ENCODE assay signal across 8 mouse cellular contexts in the genomic region with DNA sequence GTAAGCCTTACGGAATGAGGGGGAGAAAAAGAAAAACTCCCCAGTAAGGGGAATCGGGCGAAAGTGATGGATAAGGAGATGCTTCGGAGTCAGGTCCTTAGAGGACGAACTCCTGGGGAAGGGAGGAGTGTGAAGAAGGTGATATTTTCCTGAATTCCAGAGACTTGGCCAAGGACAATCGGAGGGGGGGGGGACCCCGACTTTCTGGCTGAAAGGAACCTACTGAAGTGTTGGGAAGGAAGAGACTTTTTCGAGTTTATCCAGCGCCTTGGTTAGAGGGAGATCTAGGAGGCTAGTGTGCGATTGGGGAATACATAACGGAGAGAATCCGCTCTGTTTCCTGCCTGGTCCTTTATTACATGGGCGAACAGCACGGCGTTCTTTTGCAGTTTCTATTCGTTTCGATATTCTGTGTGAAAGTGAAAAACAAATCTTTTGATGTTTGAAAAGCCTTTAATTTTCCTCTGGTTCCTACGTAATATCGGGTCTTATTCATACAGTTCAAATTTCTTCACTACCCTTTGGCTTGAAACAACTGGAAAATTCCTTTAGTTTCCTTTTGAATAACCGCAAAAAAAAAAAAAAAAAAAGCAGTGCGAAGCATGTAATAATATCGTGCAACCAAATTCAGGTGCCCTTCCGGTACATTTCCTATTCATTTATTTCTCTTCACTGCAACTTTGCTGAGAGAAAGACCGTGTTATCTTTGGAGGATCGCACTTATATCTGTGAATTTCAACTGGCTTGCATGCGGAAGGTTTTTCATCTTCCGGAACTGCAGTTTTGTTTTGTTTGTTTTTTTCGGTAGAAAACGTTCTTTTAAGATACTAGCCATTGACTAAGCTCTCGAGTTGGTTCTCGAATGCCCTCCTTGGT. TPM values are rescaled to one million over a fixed set of nuclear protein-coding genes. Genes with fewer than 3 reads are reported as not detected.
DNase-seq lines count a peak whose midpoint lies in the region; ATAC-seq and TF ChIP-seq lines count a peak whose summit lies in the region.

No protein-coding gene starts in this region.

- H3K4me1 ChIP-seq in testis, adult 2 months (ENCODE audit: control insufficient read depth, insufficient read depth, low read length) = no peaks in the 10 kb centered on the region
- no peaks in the 10 kb centered on the region for H3K4me1 ChIP-seq in heart, embryonic 15.5 days (replicated peaks)
- no peaks in the 10 kb centered on the region for H3K4me1 ChIP-seq in liver, embryonic 13.5 days (replicated peaks)
- H3K4me1 ChIP-seq in stomach, postnatal 0 days (replicated peaks; ENCODE audit: control insufficient read depth, insufficient read depth) = no peaks in the 10 kb centered on the region

- peak overlapping the region; percentile 68 for H3K4me2 ChIP-seq in heart, embryonic 15.5 days
- H3K4me2 ChIP-seq in liver, embryonic 13.5 days = peak overlapping the region; percentile 72
- peak overlapping the region; percentile 53 for H3K4me2 ChIP-seq in stomach, postnatal 0 days (replicated peaks; ENCODE audit: low read depth)

- ATAC-seq in heart, embryonic 15.5 days (replicated peaks; ENCODE audit: insufficient number of reproducible peaks, insufficient read depth, low FRiP score, low read depth) = no peak
- ATAC-seq in liver, embryonic 13.5 days (ENCODE audit: low read depth) = no peak
- ATAC-seq in stomach, postnatal 0 days (ENCODE audit: low FRiP score, low TSS enrichment) = no peak

- H3K36me3 ChIP-seq in testis, adult 2 months (ENCODE audit: control insufficient read depth, insufficient read depth, low read length) = no peaks in the 10 kb centered on the region
- H3K36me3 ChIP-seq in heart, embryonic 15.5 days = no peaks in the 10 kb centered on the region
- H3K36me3 ChIP-seq in liver, embryonic 13.5 days = no peaks in the 10 kb centered on the region
- no peaks in the 10 kb centered on the region for H3K36me3 ChIP-seq in stomach, postnatal 0 days (ENCODE audit: control insufficient read depth, insufficient read depth, low read length)

- peak overlapping the region; percentile 71 for H3K9ac ChIP-seq in heart, embryonic 15.5 days
- H3K9ac ChIP-seq in liver, embryonic 13.5 days = peak overlapping the region; percentile 83
- H3K9ac ChIP-seq in stomach, postnatal 0 days (ENCODE audit: low read length) = peak overlapping the region; percentile 74

- no peak for TF ChIP-seq EP300 in stomach, postnatal 0 days (optimal IDR thresholded peaks at IDR 0.05)

- H3K9me3 ChIP-seq in heart, embryonic 15.5 days (replicated peaks) = no peaks in the 10 kb centered on the region
- H3K9me3 ChIP-seq in liver, embryonic 13.5 days (replicated peaks) = no peaks in the 10 kb centered on the region
- H3K9me3 ChIP-seq in stomach, postnatal 0 days (ENCODE audit: control insufficient read depth, low read length) = no peaks in the 10 kb centered on the region

- H3K27ac ChIP-seq in testis, adult 2 months (ENCODE audit: control insufficient read depth, insufficient read depth, low read depth, low read length) = peak overlapping the region; percentile 97
- peak overlapping the region; percentile 86 for H3K27ac ChIP-seq in heart, embryonic 15.5 days
- H3K27ac ChIP-seq in liver, embryonic 13.5 days = peak overlapping the region; percentile 85
- H3K27ac ChIP-seq in stomach, postnatal 0 days (replicated peaks) = 0 out of 2 replicates have a peak overlapping the region, but pooled peaks have one; percentile 5

- no peaks in the 10 kb centered on the region for H3K27me3 ChIP-seq in testis, adult 2 months (ENCODE audit: control insufficient read depth, insufficient read depth, low read length)
- no peaks in the 10 kb centered on the region for H3K27me3 ChIP-seq in heart, embryonic 15.5 days
- no peaks in the 10 kb centered on the region for H3K27me3 ChIP-seq in liver, embryonic 13.5 days
- H3K27me3 ChIP-seq in stomach, postnatal 0 days (ENCODE audit: control insufficient read depth, insufficient read depth, low read length) = no peaks in the 10 kb centered on the region

- DNase-seq in adrenal gland, adult 2 months = peak; percentile 12
- no peak for DNase-seq in adrenal gland, postnatal 25 days
- DNase-seq in testis, postnatal 10 days (ENCODE audit: low spot score) = no peak
- DNase-seq in liver, embryonic 13.5 days = no peak
- DNase-seq in stomach, postnatal 0 days (ENCODE audit: low spot score) = peak; percentile 13
- no peak for DNase-seq in frontal cortex, adult 2 months (ENCODE audit: extremely low spot score in 1 of 2, low spot score in 1 of 2)

- TF ChIP-seq CTCF in testis, adult 2 months (IDR thresholded peaks at IDR 0.05; ENCODE audit: control insufficient read depth, insufficient read depth, insufficient replicate concordance, low read depth, low read length) = no peak
- no peak for TF ChIP-seq CTCF in stomach, postnatal 0 days (IDR thresholded peaks at IDR 0.05; ENCODE audit: low read depth)

- peak overlapping the region; percentile 90 for H3K4me3 ChIP-seq in testis, adult 2 months (ENCODE audit: control insufficient read depth, low read depth, low read length)
- H3K4me3 ChIP-seq in heart, embryonic 15.5 days = peak overlapping the region; percentile 76
- peak overlapping the region; percentile 74 for H3K4me3 ChIP-seq in liver, embryonic 13.5 days (replicated peaks)
- peak overlapping the region; percentile 60 for H3K4me3 ChIP-seq in stomach, postnatal 0 days (ENCODE audit: low read depth, low read length)

- no peak for TF ChIP-seq POLR2A in testis, adult 2 months (IDR thresholded peaks at IDR 0.05; ENCODE audit: control insufficient read depth, low read depth, low read length)

- 17% methylated on average over 31 of the region's 31 CpGs for WGBS in heart, embryonic 15.5 days
- 15% methylated on average over 31 of the region's 31 CpGs for WGBS in liver, embryonic 13.5 days (ENCODE audit: insufficient replicate concordance)
- 18% methylated on average over 31 of the region's 31 CpGs for WGBS in stomach, postnatal 0 days

RNA-seq across cellular contexts. Expression of a gene that starts 1.0 kb away (rescaled TPM):
- total RNA-seq in adrenal gland, adult 2 months (2021) = 10 to 100 TPM; 16.3 to 18.7 TPM
- 0.35 and 0.40 TPM in 2 replicates for polyA plus RNA-seq in adrenal gland, adult 2 months (2012; rRNA removed)
- total RNA-seq in adrenal gland, postnatal 25 days (2021) = 15.7 and 18.7 TPM in 2 replicates
- 1.6 TPM in 2 replicates for polyA plus RNA-seq in testis, adult 2 months (2012; rRNA removed)
- polyA plus RNA-seq in heart, embryonic 15.5 days (2015; fragmentation: Nextera tagmentation; extraction: Ambion mirVana) = 13.2 and 16.7 TPM in 2 replicates
- 11.0 and 15.9 TPM in 2 replicates for polyA plus RNA-seq in liver, embryonic 13.5 days (2015; fragmentation: Nextera tagmentation; extraction: Ambion mirVana)
- 7.2 and 7.4 TPM in 2 replicates for polyA plus RNA-seq in stomach, postnatal 0 days (2015; fragmentation: Nextera tagmentation; extraction: Ambion mirVana)
- 16.4 and 18.5 TPM in 2 replicates for polyA plus RNA-seq in frontal cortex, adult 2 months (2012; rRNA removed)

Comparison
In these comparisons a context has a peak if more than half of its experiments do, and no peak if none do; other contexts are left out.
1. DNase-seq: peak in adrenal gland, adult 2 months (single experiment) and stomach, postnatal 0 days (single experiment); none in adrenal gland, postnatal 25 days (single experiment), testis, postnatal 10 days (single experiment), liver, embryonic 13.5 days (single experiment) and frontal cortex, adult 2 months (0 of 2).
2. H3K27ac ChIP-seq: peak in every context shown above with its lines; median percentile 97 in testis, adult 2 months; 86 in heart, embryonic 15.5 days; 85 in liver, embryonic 13.5 days; 5 in stomach, postnatal 0 days.
3. Peak in every context shown above with its lines, with median percentiles within 50 percentile points of each other: H3K4me3 ChIP-seq, H3K4me2 ChIP-seq and H3K9ac ChIP-seq.